Comparison of ENCODE assay signal across 23 mouse cellular contexts in genomic region chr2:119990881-119991280, GRCm38 (mm10). TPM values are rescaled to one million over a fixed set of nuclear protein-coding genes. Genes with fewer than 3 reads are reported as not detected.
DNase-seq lines count a peak whose midpoint lies in the region; ATAC-seq and TF ChIP-seq lines count a peak whose summit lies in the region.
"Had no signal": no experiment of that assay in that cellular context is flagged by ENCODE, and none has a peak within 500 bp of the region (broad histone marks: within the 10 kb centered on the region; RNA-seq: fewer than 3 reads in every experiment).

No protein-coding gene starts in this region.

- no peak for TF ChIP-seq POLR2A in small intestine, adult 2 months (IDR thresholded peaks at IDR 0.05; ENCODE audit: low read depth, low read length)
- no peak for TF ChIP-seq POLR2A in heart, adult 2 months (IDR thresholded peaks at IDR 0.05; ENCODE audit: insufficient read depth, low read depth, low read length)

- H3K27ac ChIP-seq in intestine, embryonic 16.5 days (ENCODE audit: low read length), result 0 out of 2 replicates have a peak overlapping the region, but pooled peaks have one; percentile 39
- H3K27ac ChIP-seq in small intestine, adult 2 months (ENCODE audit: insufficient read depth, low read depth, low read length), result peak overlapping the region; percentile 60
- H3K27ac ChIP-seq in heart, adult 2 months, result no peak overlapping the region
- H3K27ac ChIP-seq in midbrain, embryonic 16.5 days (ENCODE audit: low read length), result no peak overlapping the region
- H3K27ac ChIP-seq in forebrain, postnatal 0 days (ENCODE audit: low read depth, low read length), result no peak overlapping the region
- H3K27ac ChIP-seq: embryonic facial prominence, embryonic 13.5 days; embryonic facial prominence, embryonic 15.5 days; forebrain, embryonic 10.5 days; forebrain, embryonic 12.5 days had no signal

- H3K79me2 ChIP-seq in heart, adult 2 months (replicated peaks; ENCODE audit: control insufficient read depth, insufficient read depth, low read length), result no peaks in the 10 kb centered on the region; the same call in 1 of the 2 replicates

- 0 out of 2 replicates have a peak, but pooled peaks cover 2% of the 10 kb centered on the region for H3K36me3 ChIP-seq in intestine, embryonic 16.5 days (ENCODE audit: control insufficient read depth, insufficient read depth, low read length)
- no peaks in the 10 kb centered on the region for H3K36me3 ChIP-seq in small intestine, adult 2 months (ENCODE audit: control insufficient read depth, insufficient read depth, low read length)
- peaks cover 2% of the 10 kb centered on the region for H3K36me3 ChIP-seq in heart, adult 2 months (ENCODE audit: control insufficient read depth, insufficient read depth, low read length)
- no peaks in the 10 kb centered on the region for H3K36me3 ChIP-seq in midbrain, embryonic 16.5 days (ENCODE audit: control insufficient read depth, insufficient read depth, low read length)
- no peaks in the 10 kb centered on the region for H3K36me3 ChIP-seq in forebrain, postnatal 0 days (ENCODE audit: insufficient read depth)
- H3K36me3 ChIP-seq: forebrain, embryonic 10.5 days; forebrain, embryonic 12.5 days had no signal

- intact Hi-C loops in heart, adult 2 months (cut with DNase I), result no loop called here

- H3K27me3 ChIP-seq in intestine, embryonic 16.5 days (replicated peaks; ENCODE audit: control insufficient read depth, insufficient read depth, low read length), result no peaks in the 10 kb centered on the region
- no peaks in the 10 kb centered on the region for H3K27me3 ChIP-seq in small intestine, adult 2 months (ENCODE audit: control insufficient read depth, insufficient read depth, low read length)
- no peaks in the 10 kb centered on the region for H3K27me3 ChIP-seq in heart, adult 2 months (ENCODE audit: control insufficient read depth, insufficient read depth, low read length)
- H3K27me3 ChIP-seq in midbrain, embryonic 16.5 days (ENCODE audit: control insufficient read depth, insufficient read depth, low read depth, low read length), result no peaks in the 10 kb centered on the region
- H3K27me3 ChIP-seq in forebrain, postnatal 0 days (ENCODE audit: insufficient read depth, low read length), result no peaks in the 10 kb centered on the region
- H3K27me3 ChIP-seq: embryonic facial prominence, embryonic 13.5 days; embryonic facial prominence, embryonic 15.5 days; forebrain, embryonic 12.5 days had no signal

- ATAC-seq in intestine, embryonic 16.5 days, result 0 out of 2 replicates have a peak, but pooled peaks have one; percentile 33
- no peak for ATAC-seq in midbrain, embryonic 16.5 days
- no peak for ATAC-seq in forebrain, postnatal 0 days
- ATAC-seq: forebrain, embryonic 14.5 days had no signal

- no peak overlapping the region for H3K9ac ChIP-seq in intestine, embryonic 16.5 days (ENCODE audit: low read depth, low read length)
- no peak overlapping the region for H3K9ac ChIP-seq in heart, adult 2 months (ENCODE audit: low read depth, low read length)
- no peak overlapping the region for H3K9ac ChIP-seq in midbrain, embryonic 16.5 days (ENCODE audit: low read depth, low read length)
- no peak overlapping the region for H3K9ac ChIP-seq in forebrain, postnatal 0 days
- H3K9ac ChIP-seq: embryonic facial prominence, embryonic 13.5 days; embryonic facial prominence, embryonic 15.5 days; forebrain, embryonic 12.5 days had no signal

- TF ChIP-seq CTCF in small intestine, adult 2 months (IDR thresholded peaks at IDR 0.05; ENCODE audit: extremely low read depth, insufficient read length, insufficient replicate concordance, low read depth, low read length), result no peak
- no peak for TF ChIP-seq CTCF in heart, adult 2 months (IDR thresholded peaks at IDR 0.05)
- no peak for TF ChIP-seq CTCF in forebrain, postnatal 0 days (IDR thresholded peaks at IDR 0.05; ENCODE audit: low read depth)

- WGBS in intestine, embryonic 16.5 days, result 73% methylated on average over 6 of the region's 6 CpGs
- 34% methylated on average over 6 of the region's 6 CpGs for WGBS in small intestine, adult 2 months
- 82% methylated on average over 6 of the region's 6 CpGs for WGBS in heart, adult 2 months
- WGBS in midbrain, embryonic 16.5 days, result 83% methylated on average over 6 of the region's 6 CpGs
- WGBS in forebrain, postnatal 0 days, result 85% methylated on average over 6 of the region's 6 CpGs

- H3K4me1 ChIP-seq in intestine, embryonic 16.5 days (ENCODE audit: control insufficient read depth, insufficient read depth, low read length), result peaks cover 20% of the 10 kb centered on the region
- peaks cover 29% of the 10 kb centered on the region for H3K4me1 ChIP-seq in small intestine, adult 2 months (ENCODE audit: control insufficient read depth, insufficient read depth, insufficient read length, low read length)
- peaks cover 4% of the 10 kb centered on the region for H3K4me1 ChIP-seq in heart, adult 2 months (ENCODE audit: control insufficient read depth, insufficient read depth, low read length)
- H3K4me1 ChIP-seq in midbrain, embryonic 16.5 days (ENCODE audit: control insufficient read depth, insufficient read depth, low read length), result no peaks in the 10 kb centered on the region
- H3K4me1 ChIP-seq in forebrain, postnatal 0 days (ENCODE audit: insufficient read depth), result no peaks in the 10 kb centered on the region
- H3K4me1 ChIP-seq: forebrain, embryonic 12.5 days had no signal

- no peak overlapping the region for H3K4me3 ChIP-seq in intestine, embryonic 16.5 days (ENCODE audit: low read length)
- H3K4me3 ChIP-seq in small intestine, adult 2 months (ENCODE audit: low read depth, low read length), result no peak overlapping the region
- H3K4me3 ChIP-seq in heart, adult 2 months, result no peak overlapping the region
- no peak overlapping the region for H3K4me3 ChIP-seq in midbrain, embryonic 16.5 days (ENCODE audit: low read depth, low read length)
- no peak overlapping the region for H3K4me3 ChIP-seq in forebrain, postnatal 0 days (ENCODE audit: low read depth, low read length)
- H3K4me3 ChIP-seq: embryonic facial prominence, embryonic 13.5 days; embryonic facial prominence, embryonic 15.5 days; erythroblast, embryonic 14.5 days; forebrain, embryonic 10.5 days; forebrain, embryonic 12.5 days had no signal

- no peaks in the 10 kb centered on the region for H3K9me3 ChIP-seq in intestine, embryonic 16.5 days (ENCODE audit: control insufficient read depth, low read length)
- H3K9me3 ChIP-seq in midbrain, embryonic 16.5 days (replicated peaks; ENCODE audit: control insufficient read depth, low read length, poor library complexity, severe bottlenecking), result no peaks in the 10 kb centered on the region
- no peaks in the 10 kb centered on the region for H3K9me3 ChIP-seq in forebrain, postnatal 0 days (ENCODE audit: low read length)
- H3K9me3 ChIP-seq: embryonic facial prominence, embryonic 13.5 days; embryonic facial prominence, embryonic 15.5 days; forebrain, embryonic 10.5 days; forebrain, embryonic 12.5 days had no signal

- no peak overlapping the region for H3K4me2 ChIP-seq in intestine, embryonic 16.5 days (ENCODE audit: low read depth, low read length)
- H3K4me2 ChIP-seq in midbrain, embryonic 16.5 days (ENCODE audit: low read length), result no peak overlapping the region
- H3K4me2 ChIP-seq in forebrain, postnatal 0 days (ENCODE audit: low read depth), result no peak overlapping the region
- H3K4me2 ChIP-seq: embryonic facial prominence, embryonic 13.5 days; embryonic facial prominence, embryonic 15.5 days; forebrain, embryonic 12.5 days had no signal

- DNase-seq in kidney, adult 9 months, result peak; percentile 61
- DNase-seq in kidney, postnatal 14 days, result no peak
- no peak for DNase-seq in heart, adult 2 months
- DNase-seq in forebrain, postnatal 0 days, result no peak
- DNase-seq: adrenal gland, adult 2 months; adrenal gland, postnatal 10 days; adrenal gland, postnatal 25 days; cerebellum, adult 11 months; cerebellum, adult 18-20 months; cerebellum, adult 8-10 months; cerebellum, adult 9-11 months; cerebellum, postnatal 14 days; cerebellum, postnatal 36 days; embryo, embryonic 11 days had no signal

- no peak for TF ChIP-seq EP300 in heart, adult 2 months (IDR thresholded peaks at IDR 0.05; ENCODE audit: insufficient read depth, low read depth, low read length)

RNA-seq across cellular contexts. Expression of gene Mapkbp1, which starts 18.4 kb away (rescaled TPM):
- polyA plus RNA-seq in intestine, embryonic 16.5 days (2015; fragmentation: Nextera tagmentation; extraction: Ambion mirVana), result 2.0 and 2.4 TPM in 2 replicates
- 3.6 and 15.9 TPM in 2 replicates for polyA plus RNA-seq in small intestine, adult 2 months (2012; rRNA removed)
- total RNA-seq in heart, adult 2 months (2021), result 1 to 10 TPM; 7.7 to 8.0 TPM
- 8.1 and 11.0 TPM in 2 replicates for polyA plus RNA-seq in heart, adult 2 months (2012; rRNA removed)
- polyA plus RNA-seq in midbrain, embryonic 16.5 days (2015; fragmentation: Nextera tagmentation; extraction: Ambion mirVana), result 8.3 and 9.3 TPM in 2 replicates
- total RNA-seq in forebrain, postnatal 0 days (2014; rRNA removed), result 38.6 and 42.5 TPM in 2 replicates
- 6.5 and 7.4 TPM in 2 replicates for polyA plus RNA-seq in forebrain, postnatal 0 days (2015; fragmentation: Nextera tagmentation; extraction: Ambion mirVana)

RNA-seq across cellular contexts. Expression of gene Jmjd7, which starts 36.4 kb away (rescaled TPM):
- polyA plus RNA-seq in intestine, embryonic 16.5 days (2015; fragmentation: Nextera tagmentation; extraction: Ambion mirVana), result 16.1 and 17.4 TPM in 2 replicates
- 1.3 and 6.8 TPM in 2 replicates for polyA plus RNA-seq in small intestine, adult 2 months (2012; rRNA removed)
- 1 to 10 TPM; 6.3 to 7.4 TPM for total RNA-seq in heart, adult 2 months (2021)
- 6.4 and 14.6 TPM in 2 replicates for polyA plus RNA-seq in heart, adult 2 months (2012; rRNA removed)
- 16.7 and 19.7 TPM in 2 replicates for polyA plus RNA-seq in midbrain, embryonic 16.5 days (2015; fragmentation: Nextera tagmentation; extraction: Ambion mirVana)
- total RNA-seq in forebrain, postnatal 0 days (2014; rRNA removed), result 12.7 and 14.6 TPM in 2 replicates
- polyA plus RNA-seq in forebrain, postnatal 0 days (2015; fragmentation: Nextera tagmentation; extraction: Ambion mirVana), result 16.4 and 16.9 TPM in 2 replicates

RNA-seq across cellular contexts. Expression of gene Gm28042, which starts 36.4 kb away (rescaled TPM):
- polyA plus RNA-seq in intestine, embryonic 16.5 days (2015; fragmentation: Nextera tagmentation; extraction: Ambion mirVana), result 2.4 and 3.8 TPM in 2 replicates
- polyA plus RNA-seq in small intestine, adult 2 months (2012; rRNA removed), result 1.1 and 2.8 TPM in 2 replicates
- under 1 TPM; 0.55 to 0.77 TPM for total RNA-seq in heart, adult 2 months (2021)
- polyA plus RNA-seq in heart, adult 2 months (2012; rRNA removed), result 2.2 and 6.2 TPM in 2 replicates
- 4.6 and 6.3 TPM in 2 replicates for polyA plus RNA-seq in midbrain, embryonic 16.5 days (2015; fragmentation: Nextera tagmentation; extraction: Ambion mirVana)
- 4.3 and 7.5 TPM in 2 replicates for total RNA-seq in forebrain, postnatal 0 days (2014; rRNA removed)
- polyA plus RNA-seq in forebrain, postnatal 0 days (2015; fragmentation: Nextera tagmentation; extraction: Ambion mirVana), result 0.72 and 1.2 TPM in 2 replicates

RNA-seq across cellular contexts. Expression of gene Pla2g4b, which starts 42.3 kb away (rescaled TPM):
- polyA plus RNA-seq in intestine, embryonic 16.5 days (2015; fragmentation: Nextera tagmentation; extraction: Ambion mirVana), result 0.49 and 0.94 TPM in 2 replicates
- polyA plus RNA-seq in small intestine, adult 2 months (2012; rRNA removed), result 0.74 and 3.3 TPM in 2 replicates
- total RNA-seq in heart, adult 2 months (2021), result 1 to 10 TPM; 1.6 to 1.9 TPM
- 3.3 and 4.1 TPM in 2 replicates for polyA plus RNA-seq in heart, adult 2 months (2012; rRNA removed)
- polyA plus RNA-seq in midbrain, embryonic 16.5 days (2015; fragmentation: Nextera tagmentation; extraction: Ambion mirVana), result 3.9 and 5.0 TPM in 2 replicates
- 8.5 and 11.1 TPM in 2 replicates for total RNA-seq in forebrain, postnatal 0 days (2014; rRNA removed)
- 0.13 and 0.48 TPM in 2 replicates for polyA plus RNA-seq in forebrain, postnatal 0 days (2015; fragmentation: Nextera tagmentation; extraction: Ambion mirVana)

Comparison
In these comparisons a context has a peak if more than half of its experiments do, and no peak if none do; other contexts are left out.
1. H3K27ac ChIP-seq: peak in intestine, embryonic 16.5 days (single experiment) and small intestine, adult 2 months (single experiment); none in heart, adult 2 months (single experiment), midbrain, embryonic 16.5 days (single experiment) and forebrain, postnatal 0 days (single experiment).